Mouse (Mus musculus): ENCODE data around the gene Ccdc6.
"Not testable (repeated sequence)": the region's sequence is repeated elsewhere in the genome, so short reads cannot be mapped to it uniquely, and the experiment has no call there.

GRCm38 (mm10) chr10:70222231-70222630 lies 125.3 kb downstream of the Ccdc6 start:
- not testable (repeated sequence) for TF ChIP-seq FLI1 (IDR thresholded peaks at IDR 0.05; ENCODE audit: low read length); GATA1 (IDR thresholded peaks at IDR 0.05; ENCODE audit: borderline replicate concordance, low read length)
